Mouse (Mus musculus): ENCODE data around the gene Mplkip. TPM values are rescaled to one million over a fixed set of nuclear protein-coding genes. Genes with fewer than 3 reads are reported as not detected.

Gene Mplkip
- polyA plus RNA-seq (2016; fragmentation: Nextera tagmentation; extraction: Ambion mirVana), result 38.2 and 47.1 TPM in 2 replicates

DNA sequence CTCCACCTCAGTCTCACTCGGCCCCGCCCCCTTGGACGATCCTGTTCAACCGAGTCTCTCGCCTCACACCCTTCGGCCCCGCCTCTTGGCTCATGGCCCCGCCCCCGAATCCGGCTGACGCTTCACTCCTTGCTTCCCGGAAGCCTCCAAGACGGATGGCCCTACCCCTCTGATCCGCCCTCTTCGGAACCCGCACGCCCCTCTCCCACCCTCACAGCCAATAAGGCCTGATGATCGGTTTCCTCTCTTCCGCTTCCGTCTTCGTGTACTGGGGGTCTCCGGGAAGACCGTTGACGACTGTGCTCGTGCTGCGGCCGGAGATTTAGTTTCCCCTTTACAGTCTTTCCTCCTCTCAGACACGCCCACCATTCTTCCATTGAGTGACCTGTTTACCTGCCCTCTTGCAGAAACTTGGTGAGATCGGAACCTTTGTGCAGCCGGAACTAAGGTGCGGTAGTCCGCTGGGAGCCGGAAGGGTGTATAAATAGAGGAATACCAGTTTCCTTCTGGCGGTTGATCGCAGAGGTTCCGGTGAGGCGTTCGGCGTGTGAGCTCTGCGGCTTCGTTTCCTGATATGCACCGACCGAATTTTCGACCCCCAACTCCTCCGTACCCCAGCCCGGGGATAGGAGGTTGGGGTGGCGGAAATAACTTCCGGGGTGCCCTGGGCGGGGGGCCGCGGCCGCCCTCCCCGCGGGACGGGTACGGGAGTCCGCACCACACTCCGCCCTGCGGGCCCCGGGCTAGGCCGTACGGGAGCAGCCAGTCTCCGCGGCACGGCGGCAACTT lies at the start of gene Mplkip, which contains the start of gene Sugct:
Gene Mplkip (plus strand): TSS at position 282 of the 789 bp plus-strand sequence.
Gene Sugct (minus strand): TSS at position 643 of the 789 bp plus-strand sequence.
- under 1% methylated on average over 65 of the region's 66 CpGs for WGBS
- H3K27ac ChIP-seq, result peak within 1 kb of the TSS; percentile 95

DNA sequence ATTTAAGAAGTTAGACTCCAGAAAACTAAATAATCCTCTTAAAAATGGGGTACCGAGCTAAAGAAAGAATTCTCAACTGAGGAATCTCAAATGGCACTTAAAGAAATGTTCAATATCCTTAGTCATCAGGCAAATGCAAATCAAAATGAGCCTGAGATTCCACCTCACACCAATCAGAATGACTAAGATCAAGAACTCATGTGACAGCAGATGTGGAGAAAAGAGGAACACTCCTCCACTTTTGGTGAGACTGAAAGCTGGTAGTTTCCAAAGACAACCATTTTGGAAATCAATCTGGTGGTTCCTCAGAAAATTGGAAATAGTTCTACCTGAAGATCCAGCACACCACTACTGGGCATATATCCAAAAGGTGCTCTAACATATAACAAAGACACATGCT lies 27.6 kb upstream of the Mplkip start:
- no peaks in the 10 kb centered on the region for H3K4me1 ChIP-seq
- H3K4me3 ChIP-seq, result no peak overlapping the region
- H3K27me3 ChIP-seq (ENCODE audit: insufficient read depth, poor library complexity, severe bottlenecking), result no peaks in the 10 kb centered on the region
- no peak overlapping the region for H3K27ac ChIP-seq
- no peaks in the 10 kb centered on the region for H3K9me3 ChIP-seq
- no peak for DNase-seq (ENCODE audit: low spot score)
- 89% methylated on average over 1 of the region's 1 CpGs for WGBS
- no peaks in the 10 kb centered on the region for H3K36me3 ChIP-seq

More for the DNA sequence above, at the start of gene Mplkip, which contains the start of gene Sugct:
- no peaks in the 10 kb centered on the region for H3K4me1 ChIP-seq
- H3K9me3 ChIP-seq, result no peaks in the 10 kb centered on the region
- no peaks in the 10 kb centered on the region for H3K36me3 ChIP-seq
- peak; percentile 100 for DNase-seq (ENCODE audit: low spot score)
- H3K4me3 ChIP-seq, result peak within 1 kb of the TSS; percentile 80
- H3K27me3 ChIP-seq (ENCODE audit: insufficient read depth, poor library complexity, severe bottlenecking), result no peaks in the 10 kb centered on the region

DNA sequence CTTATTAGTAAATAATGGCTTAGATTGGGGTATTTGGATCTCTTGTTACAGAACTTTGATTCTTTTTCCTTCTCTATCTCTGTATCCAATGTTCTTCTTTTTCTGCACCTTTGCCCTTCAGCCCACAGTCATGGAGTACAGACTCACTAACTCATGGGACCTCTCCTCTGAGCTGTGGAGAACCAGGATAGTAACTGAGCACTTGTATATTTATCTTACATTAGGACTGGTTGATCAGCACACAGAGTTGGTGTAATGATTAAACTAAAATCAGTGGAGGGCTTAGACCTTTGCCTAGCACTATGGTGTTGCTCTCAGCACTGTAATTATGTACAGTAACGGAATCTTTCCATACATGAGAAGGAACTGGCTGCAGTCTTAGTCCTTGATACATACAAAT lies 23.9 kb upstream of the Mplkip start:
- H3K9me3 ChIP-seq, result no peaks in the 10 kb centered on the region
- no peaks in the 10 kb centered on the region for H3K4me1 ChIP-seq
- H3K27me3 ChIP-seq (ENCODE audit: insufficient read depth, poor library complexity, severe bottlenecking), result no peaks in the 10 kb centered on the region
- H3K4me3 ChIP-seq, result no peak overlapping the region
- no peak overlapping the region for H3K27ac ChIP-seq
- H3K36me3 ChIP-seq, result no peaks in the 10 kb centered on the region
- 71% methylated on average over 1 of the region's 1 CpGs for WGBS
- no peak for DNase-seq (ENCODE audit: low spot score)

DNA sequence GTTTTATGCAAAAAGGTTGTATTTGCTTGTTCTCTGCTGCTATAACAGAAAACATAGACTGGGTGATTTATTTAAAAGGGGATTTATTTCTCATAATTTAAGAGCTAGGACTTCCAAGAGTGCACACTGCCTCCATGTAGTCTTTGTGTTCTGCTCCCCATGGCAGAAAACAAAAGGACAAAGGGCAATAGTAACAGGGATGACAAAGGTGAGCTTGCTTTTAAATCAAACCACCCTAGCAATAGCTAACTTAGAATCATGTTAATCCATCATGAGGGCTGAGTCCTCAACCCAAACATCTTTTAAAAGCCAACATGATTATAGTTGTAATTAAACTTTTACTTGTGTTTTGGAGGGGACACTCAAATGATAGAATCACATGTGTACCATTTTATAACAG lies 5.5 kb upstream of the Mplkip start:
- no peak overlapping the region for H3K4me3 ChIP-seq
- no peak for DNase-seq (ENCODE audit: low spot score)
- no peaks in the 10 kb centered on the region for H3K36me3 ChIP-seq

DNA sequence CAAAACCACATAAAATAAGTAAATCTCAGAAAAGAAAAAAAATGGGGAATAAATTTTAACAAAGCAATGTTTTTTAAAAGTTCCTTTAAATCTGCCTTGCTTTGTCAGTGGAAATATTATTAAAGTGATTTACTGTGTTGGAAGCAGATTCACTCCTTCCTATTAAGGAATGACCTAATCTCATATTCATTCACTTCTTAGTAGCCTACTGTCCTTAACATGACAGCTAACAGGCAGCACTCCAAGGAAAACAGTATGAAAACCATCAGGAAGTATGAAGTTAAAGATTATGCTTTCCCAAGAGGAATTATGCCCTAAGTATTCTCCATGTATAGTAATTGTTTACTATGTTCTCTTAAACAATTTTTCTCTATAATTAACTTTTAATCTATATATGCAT lies 4.3 kb upstream of the Mplkip start:
- Histone ChIP-seq H3K9me3 (no peaks in the 10 kb centered on the region), H3K27me3 (ENCODE audit: insufficient read depth, poor library complexity, severe bottlenecking) (no peaks in the 10 kb centered on the region), H3K4me1 (no peaks in the 10 kb centered on the region), H3K4me3 (no peak overlapping the region), H3K36me3 (no peaks in the 10 kb centered on the region), H3K27ac (no peak overlapping the region)
- no peak for DNase-seq (ENCODE audit: low spot score)

More for the DNA sequence above, 5.5 kb upstream of the Mplkip start:
- Histone ChIP-seq H3K27me3 (ENCODE audit: insufficient read depth, poor library complexity, severe bottlenecking) (no peaks in the 10 kb centered on the region), H3K27ac (no peak overlapping the region), H3K9me3 (no peaks in the 10 kb centered on the region), H3K4me1 (no peaks in the 10 kb centered on the region)

DNA sequence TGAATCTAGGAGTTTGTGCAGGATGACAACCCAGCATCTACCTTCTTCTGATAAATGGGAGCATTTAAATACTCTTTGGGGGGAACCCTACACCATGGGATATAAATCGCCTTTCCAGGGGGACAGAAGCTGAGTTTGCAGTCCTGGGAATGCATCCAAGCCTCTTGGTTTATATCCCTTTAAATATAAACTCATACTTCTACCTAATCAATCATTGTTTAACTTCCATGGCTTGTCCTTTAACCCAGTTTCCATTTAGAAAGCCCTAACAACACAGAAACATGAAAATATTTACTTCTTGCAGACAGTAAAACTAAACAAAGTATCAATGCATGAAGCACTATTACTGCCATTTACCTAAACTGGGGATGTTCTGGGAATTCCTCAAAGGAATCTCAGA lies 3.6 kb upstream of the Mplkip start:
- Histone ChIP-seq H3K36me3 (no peaks in the 10 kb centered on the region), H3K27me3 (ENCODE audit: insufficient read depth, poor library complexity, severe bottlenecking) (no peaks in the 10 kb centered on the region), H3K9me3 (no peaks in the 10 kb centered on the region), H3K27ac (no peak overlapping the region), H3K4me1 (no peaks in the 10 kb centered on the region), H3K4me3 (no peak overlapping the region)
- WGBS, result 59% methylated on average over 1 of the region's 1 CpGs
- DNase-seq (ENCODE audit: low spot score), result no peak

DNA sequence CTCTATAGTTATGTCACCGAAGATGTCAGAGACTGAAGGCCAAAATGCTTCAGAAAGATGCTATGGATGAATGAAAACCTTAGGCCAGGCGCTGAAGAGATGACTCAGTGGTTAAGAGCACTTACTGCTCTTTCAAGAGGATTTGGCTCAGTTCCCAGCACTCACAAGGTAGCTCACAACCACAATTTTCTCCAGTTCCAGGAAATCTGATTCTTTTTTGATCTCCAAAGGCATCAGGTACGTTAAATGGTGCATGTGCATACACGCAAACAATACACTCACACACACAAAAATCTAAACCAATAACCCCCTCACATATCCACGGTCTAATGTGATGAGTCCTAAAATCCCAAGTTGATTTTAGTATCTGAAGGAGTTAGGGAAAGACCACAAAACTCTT lies 1.2 kb upstream of the Mplkip start:
- H3K27ac ChIP-seq, result no peak overlapping the region; the same call in 1 of the 2 replicates
- H3K4me3 ChIP-seq, result peak overlapping the region; percentile 80; the same call in 1 of the 2 replicates
- no peaks in the 10 kb centered on the region for H3K36me3 ChIP-seq
- no peaks in the 10 kb centered on the region for H3K9me3 ChIP-seq
- no peak for DNase-seq (ENCODE audit: low spot score)
- H3K27me3 ChIP-seq (ENCODE audit: insufficient read depth, poor library complexity, severe bottlenecking), result no peaks in the 10 kb centered on the region
- H3K4me1 ChIP-seq, result no peaks in the 10 kb centered on the region
- 76% methylated on average over 5 of the region's 5 CpGs for WGBS

DNA sequence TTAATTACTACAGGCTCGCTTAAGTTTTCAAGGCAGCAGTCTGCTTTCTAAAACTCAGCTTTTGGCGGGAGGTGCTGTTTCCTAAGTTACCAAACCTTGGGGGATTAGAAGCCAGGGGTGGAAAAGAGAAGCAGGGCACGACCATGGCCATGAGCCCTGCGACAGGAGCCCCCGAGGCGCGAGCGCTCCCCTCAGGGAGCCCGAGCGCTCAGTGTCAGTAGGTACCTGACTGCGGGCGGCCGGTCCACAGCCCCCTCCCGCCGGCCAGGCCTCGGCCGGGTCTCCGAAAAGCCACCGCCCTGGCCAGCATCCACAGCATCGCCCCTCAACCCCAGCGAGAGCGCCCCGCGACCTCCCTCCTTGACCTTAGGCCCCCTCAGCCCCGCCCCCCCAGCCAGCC lies 578 bp upstream of the Mplkip start:
- Histone ChIP-seq H3K9me3 (no peaks in the 10 kb centered on the region), H3K4me3 (peak overlapping the region; percentile 80), H3K27me3 (ENCODE audit: insufficient read depth, poor library complexity, severe bottlenecking) (no peaks in the 10 kb centered on the region), H3K27ac (peak overlapping the region; percentile 95), H3K4me1 (no peaks in the 10 kb centered on the region), H3K36me3 (no peaks in the 10 kb centered on the region)
- under 1% methylated on average over 21 of the region's 25 CpGs for WGBS
- no peak for DNase-seq (ENCODE audit: low spot score)

DNA sequence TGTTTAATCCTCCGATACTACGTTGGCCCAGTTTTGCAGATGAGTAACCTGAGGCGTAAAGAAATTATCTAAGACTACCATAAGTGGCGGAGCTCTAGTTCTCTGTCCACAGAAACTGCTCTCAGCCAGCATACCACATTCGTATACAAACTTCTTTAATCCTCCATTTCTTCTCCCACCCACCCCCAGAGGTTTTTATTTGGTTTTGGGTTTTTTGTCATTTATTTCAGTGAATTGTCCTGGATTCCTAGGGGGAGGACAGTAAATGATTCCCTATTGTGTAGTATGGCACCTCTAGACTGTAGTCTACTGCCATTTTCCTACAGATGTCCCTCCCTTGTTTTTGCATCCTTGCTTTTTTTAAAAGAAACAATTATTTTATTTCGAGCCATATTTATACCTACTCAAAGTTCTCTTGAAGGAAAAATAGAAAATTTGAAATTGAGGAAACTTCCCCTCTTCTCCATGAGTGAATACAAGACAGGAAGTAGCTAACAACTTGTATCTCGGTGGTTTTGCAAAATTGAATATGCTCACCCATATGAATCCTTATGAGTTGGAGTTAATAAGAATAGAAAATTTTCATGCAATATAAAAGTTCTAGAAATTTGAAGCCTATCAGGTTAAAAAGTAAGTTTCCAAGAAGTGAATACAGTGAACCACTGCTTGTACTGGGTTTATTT lies 1.0 kb downstream of the Mplkip start:
- no peaks in the 10 kb centered on the region for H3K27me3 ChIP-seq (ENCODE audit: insufficient read depth, poor library complexity, severe bottlenecking)
- no peaks in the 10 kb centered on the region for H3K36me3 ChIP-seq
- no peaks in the 10 kb centered on the region for H3K9me3 ChIP-seq
- H3K4me3 ChIP-seq, result peak overlapping the region; percentile 80
- DNase-seq (ENCODE audit: low spot score), result no peak
- whole genome bisulfite sequencing, result 10% methylated on average over 7 of the region's 7 CpGs
- H3K27ac ChIP-seq, result peak overlapping the region; percentile 95
- H3K4me1 ChIP-seq, result no peaks in the 10 kb centered on the region

DNA sequence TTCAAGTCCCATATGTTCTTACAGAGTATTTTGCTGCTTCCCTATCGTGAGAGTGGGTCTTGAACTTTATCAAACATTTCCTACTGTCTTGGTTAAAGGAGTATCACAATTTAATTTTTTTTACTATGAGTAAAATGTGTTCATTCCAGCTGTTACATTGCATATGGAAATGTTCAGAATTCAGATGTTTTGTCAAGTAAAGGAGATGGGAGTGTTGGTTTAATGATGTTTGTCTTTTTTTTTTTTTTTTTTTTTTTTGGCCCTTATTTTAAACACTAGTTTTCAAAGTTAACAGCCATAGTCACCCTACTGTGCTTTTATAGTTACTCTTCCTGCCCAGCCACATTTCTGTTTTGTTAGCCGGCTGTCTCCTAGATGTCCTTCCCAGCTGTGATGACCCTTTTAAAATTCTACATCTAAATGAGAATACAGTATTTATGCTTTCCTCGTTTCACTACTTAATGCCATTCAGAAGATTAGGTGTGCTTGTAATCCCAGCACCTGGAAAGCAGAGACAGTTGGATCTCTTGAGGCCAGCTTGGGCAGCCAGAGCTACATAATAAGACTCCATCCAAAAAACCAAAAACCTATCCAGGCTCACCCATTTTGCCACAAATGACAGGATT lies 5.2 kb downstream of the Mplkip start:
- WGBS, result 87% methylated on average over 3 of the region's 3 CpGs
- peaks cover 4% of the 10 kb centered on the region; the same call in 1 of the 2 replicates for H3K36me3 ChIP-seq

DNA sequence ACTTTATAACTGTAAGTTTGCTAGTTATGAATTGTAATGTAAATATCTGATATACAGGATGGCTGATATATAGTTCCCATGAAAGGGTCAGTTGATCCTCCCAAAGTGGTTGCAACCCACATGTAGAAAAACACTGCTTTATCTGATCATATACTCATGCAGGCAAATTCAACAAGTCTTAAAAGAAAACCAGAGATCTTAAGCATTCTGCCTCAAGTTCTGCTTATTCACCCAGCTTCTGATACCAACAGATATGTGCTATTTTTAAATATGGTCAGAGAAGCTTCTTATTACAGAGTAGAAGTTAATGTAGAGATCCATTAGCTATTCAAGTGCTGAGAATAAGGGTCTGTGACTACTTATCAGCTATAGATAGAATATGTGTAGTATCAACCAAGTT lies 6.3 kb downstream of the Mplkip start:
- Histone ChIP-seq H3K27me3 (ENCODE audit: insufficient read depth, poor library complexity, severe bottlenecking) (no peaks in the 10 kb centered on the region), H3K9me3 (no peaks in the 10 kb centered on the region), H3K4me3 (no peak overlapping the region), H3K36me3 (peaks cover 4% of the 10 kb centered on the region; the same call in 1 of the 2 replicates), H3K4me1 (no peaks in the 10 kb centered on the region), H3K27ac (no peak overlapping the region)
- no peak for DNase-seq (ENCODE audit: low spot score)

More for the DNA sequence above, 5.2 kb downstream of the Mplkip start:
- DNase-seq (ENCODE audit: low spot score), result no peak
- no peaks in the 10 kb centered on the region for H3K9me3 ChIP-seq
- H3K4me1 ChIP-seq, result no peaks in the 10 kb centered on the region
- H3K4me3 ChIP-seq, result no peak overlapping the region
- no peaks in the 10 kb centered on the region for H3K27me3 ChIP-seq (ENCODE audit: insufficient read depth, poor library complexity, severe bottlenecking)
- H3K27ac ChIP-seq, result no peak overlapping the region

DNA sequence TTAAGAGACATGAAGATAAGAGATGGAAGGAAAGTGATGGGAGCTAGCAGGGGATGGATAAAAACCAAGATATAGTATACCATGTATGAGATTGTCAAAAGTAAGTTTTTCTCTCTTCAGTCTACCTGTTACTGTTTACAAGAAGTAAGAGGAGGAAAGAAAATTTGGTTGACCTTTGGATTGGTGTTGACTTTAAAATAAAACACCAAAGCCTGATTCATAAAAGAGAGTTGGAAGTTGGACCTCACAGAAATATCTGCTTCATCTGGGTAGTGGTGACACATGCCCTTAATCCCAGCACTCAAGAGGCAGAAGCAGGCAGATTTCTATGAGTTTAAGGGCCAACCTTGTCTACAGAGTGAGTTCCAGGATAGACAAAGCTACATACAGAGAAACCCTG lies 7.3 kb downstream of the Mplkip start:
- no peak for DNase-seq (ENCODE audit: low spot score)
- Histone ChIP-seq H3K27ac (no peak overlapping the region), H3K9me3 (no peaks in the 10 kb centered on the region), H3K4me1 (no peaks in the 10 kb centered on the region), H3K27me3 (ENCODE audit: insufficient read depth, poor library complexity, severe bottlenecking) (no peaks in the 10 kb centered on the region), H3K4me3 (no peak overlapping the region), H3K36me3 (peaks cover 4% of the 10 kb centered on the region; the same call in 1 of the 2 replicates)
